Mouse (Mus musculus) forebrain, embryonic 16.5 days (tissue): ENCODE measurements around the gene Glo1. TPM values are rescaled to one million over a fixed set of nuclear protein-coding genes. Genes with fewer than 3 reads are reported as not detected.

Source experiments
- ATAC-seq: fragments of 200-750 bp; cut with Nextera tagmentation; 2 replicates; pipeline ENCODE4 v1.8.0; 2017; ENCODE audit warnings: mild to moderate bottlenecking, moderate library complexity
- H3K27ac ChIP-seq: fragments of 300-500 bp; sonication (generic); 2 replicates; pipeline ENCODE4 v1.5.1; 2014; ENCODE audit warnings: low read length, control low read depth
- H3K27me3 ChIP-seq: fragments of 300-500 bp; sonication (generic); replicated peaks from 2 replicates; pipeline ENCODE4 v1.6.1; 2014; ENCODE audit warnings: low read length; ENCODE audit not compliant: control insufficient read depth, insufficient read depth
- H3K36me3 ChIP-seq: fragments of 300-500 bp; sonication (generic); 2 replicates; pipeline ENCODE4 v1.6.1; 2014; ENCODE audit not compliant: control insufficient read depth, insufficient read depth
- H3K4me1 ChIP-seq: fragments of 300-500 bp; sonication (generic); replicated peaks from 2 replicates; pipeline ENCODE4 v1.6.1; 2014; ENCODE audit warnings: low read length; ENCODE audit not compliant: control insufficient read depth, insufficient read depth
- H3K4me2 ChIP-seq: fragments of 300-500 bp; sonication (generic); 2 replicates; pipeline ENCODE4 v1.6.1; 2014; ENCODE audit warnings: mild to moderate bottlenecking, low read length, control low read depth
- H3K4me3 ChIP-seq: fragments of 300-500 bp; sonication (generic); replicated peaks from 2 replicates; pipeline ENCODE4 v1.5.1; 2014; ENCODE audit warnings: mild to moderate bottlenecking, low read length, control low read depth
- H3K9ac ChIP-seq: fragments of 300-500 bp; sonication (generic); replicated peaks from 2 replicates; pipeline ENCODE4 v1.6.1; 2014; ENCODE audit warnings: low read depth, low read length, control low read depth
- H3K9me3 ChIP-seq: fragments of 300-500 bp; sonication (generic); 2 replicates; pipeline ENCODE4 v1.6.1; 2016; ENCODE audit warnings: low read length; ENCODE audit not compliant: control insufficient read depth
- WGBS: fragments of 180-500 bp; shearing (Covaris S2); extraction: QIAGEN DNeasy Blood & Tissue Kit; methylation state at CpG from one replicate; pipeline ENCODE4 v1.1.7; 2014; 5-methylcytosine and 5-hydroxymethylcytosine counted together
- polyA plus RNA-seq: library from polyadenylated mRNA; unstranded; fragments of >200 nt; fragmentation: Nextera tagmentation; extraction: Ambion mirVana; gene quantifications from 2 replicates; pipeline ENCODE4 v1.2.1, GENCODE M21; 2015

Glo1 gene
- polyA plus RNA-seq, 1 experiment from 2014 or later: 156 TPM

- Histone ChIP-seq H3K4me1 (no peaks in the 10 kb centered on the region), H3K36me3 (no peaks in the 10 kb centered on the region), H3K9ac (no peak overlapping the region), H3K9me3 (no peaks in the 10 kb centered on the region), H3K4me2 (no peak overlapping the region), H3K27me3 (no peaks in the 10 kb centered on the region), H3K4me3 (no peak overlapping the region), H3K27ac (no peak overlapping the region)
- WGBS: 84% methylated on average over 6 of the region's 6 CpGs
- ATAC-seq: no peak
These were observed 63.1 kb downstream of the Glo1 start for GRCm38 (mm10) chr17:30563484-30564075.

- no peaks in the 10 kb centered on the region for H3K27me3 ChIP-seq
- no peak overlapping the region for H3K4me2 ChIP-seq
- 81% methylated on average over 2 of the region's 2 CpGs for WGBS
- no peak for ATAC-seq
- H3K9ac ChIP-seq: no peak overlapping the region
- no peak overlapping the region for H3K4me3 ChIP-seq
- H3K27ac ChIP-seq: no peak overlapping the region
- H3K9me3 ChIP-seq: no peaks in the 10 kb centered on the region
- no peaks in the 10 kb centered on the region for H3K4me1 ChIP-seq
- no peaks in the 10 kb centered on the region for H3K36me3 ChIP-seq
These were observed 63.9 kb downstream of the Glo1 start for GRCm38 (mm10) chr17:30562770-30563169.

- H3K27me3 ChIP-seq: no peaks in the 10 kb centered on the region
- H3K9me3 ChIP-seq: no peaks in the 10 kb centered on the region
- 46% methylated on average over 3 of the region's 3 CpGs for WGBS
- no peaks in the 10 kb centered on the region for H3K4me1 ChIP-seq
- H3K27ac ChIP-seq: no peak overlapping the region
- no peak for ATAC-seq
- no peaks in the 10 kb centered on the region for H3K36me3 ChIP-seq
- H3K4me3 ChIP-seq: no peak overlapping the region
- no peak overlapping the region for H3K9ac ChIP-seq
- H3K4me2 ChIP-seq: no peak overlapping the region
These were observed 67.1 kb downstream of the Glo1 start for GRCm38 (mm10) chr17:30559536-30559935.

GRCm38 (mm10) chr17:30558623-30559022, 68.0 kb downstream of the Glo1 start:
- no peak overlapping the region for H3K27ac ChIP-seq
- no peaks in the 10 kb centered on the region for H3K9me3 ChIP-seq
- no peak overlapping the region for H3K4me3 ChIP-seq
- no peaks in the 10 kb centered on the region for H3K36me3 ChIP-seq
- no peaks in the 10 kb centered on the region for H3K27me3 ChIP-seq
- H3K4me1 ChIP-seq: no peaks in the 10 kb centered on the region
- H3K4me2 ChIP-seq: no peak overlapping the region
- no peak overlapping the region for H3K9ac ChIP-seq
- WGBS: 67% methylated on average over 2 of the region's 2 CpGs
- no peak for ATAC-seq

- 96% methylated on average over 3 of the region's 3 CpGs for WGBS
- no peak overlapping the region for H3K27ac ChIP-seq
- H3K27me3 ChIP-seq: no peaks in the 10 kb centered on the region
- no peaks in the 10 kb centered on the region for H3K9me3 ChIP-seq
- H3K36me3 ChIP-seq: no peaks in the 10 kb centered on the region
- ATAC-seq: no peak
- no peak overlapping the region for H3K4me3 ChIP-seq
- no peak overlapping the region for H3K9ac ChIP-seq
- no peaks in the 10 kb centered on the region for H3K4me1 ChIP-seq
- no peak overlapping the region for H3K4me2 ChIP-seq
These were observed 70.2 kb downstream of the Glo1 start for GRCm38 (mm10) chr17:30556512-30556911.

GRCm38 (mm10) chr17:30553027-30553937, 73.4 kb downstream of the Glo1 start:
- WGBS: 87% methylated on average over 4 of the region's 4 CpGs
- no peak for ATAC-seq
- H3K9me3 ChIP-seq: no peaks in the 10 kb centered on the region
- H3K4me1 ChIP-seq: no peaks in the 10 kb centered on the region
- no peak overlapping the region for H3K4me3 ChIP-seq
- H3K27me3 ChIP-seq: no peaks in the 10 kb centered on the region
- H3K27ac ChIP-seq: no peak overlapping the region
- H3K9ac ChIP-seq: no peak overlapping the region
- H3K36me3 ChIP-seq: no peaks in the 10 kb centered on the region
- H3K4me2 ChIP-seq: no peak overlapping the region

- no peaks in the 10 kb centered on the region for H3K27me3 ChIP-seq
- H3K4me1 ChIP-seq: no peaks in the 10 kb centered on the region
- H3K36me3 ChIP-seq: no peaks in the 10 kb centered on the region
- no peak for ATAC-seq
- no peak overlapping the region for H3K27ac ChIP-seq
- no peak overlapping the region for H3K9ac ChIP-seq
- no peaks in the 10 kb centered on the region for H3K9me3 ChIP-seq
- H3K4me3 ChIP-seq: no peak overlapping the region
- no peak overlapping the region for H3K4me2 ChIP-seq
- WGBS: 18% methylated on average over 1 of the region's 1 CpGs
These were observed 75.9 kb downstream of the Glo1 start for GRCm38 (mm10) chr17:30550774-30551107.

GRCm38 (mm10) chr17:30549899-30550773, 76.5 kb downstream of the Glo1 start:
- 55% methylated on average over 9 of the region's 9 CpGs for WGBS
- H3K9me3 ChIP-seq: no peaks in the 10 kb centered on the region
- ATAC-seq: no peak

GRCm38 (mm10) chr17:30539098-30539497, 87.6 kb downstream of the Glo1 start:
- Histone ChIP-seq H3K27me3 (no peaks in the 10 kb centered on the region), H3K27ac (no peak overlapping the region), H3K9ac (no peak overlapping the region), H3K9me3 (no peaks in the 10 kb centered on the region), H3K4me2 (no peak overlapping the region), H3K36me3 (no peaks in the 10 kb centered on the region), H3K4me1 (peaks cover 6% of the 10 kb centered on the region), H3K4me3 (no peak overlapping the region)
- WGBS: 45% methylated on average over 8 of the region's 8 CpGs
- no peak for ATAC-seq

More at GRCm38 (mm10) chr17:30549899-30550773, 76.5 kb downstream of the Glo1 start:
- no peaks in the 10 kb centered on the region for H3K27me3 ChIP-seq
- H3K4me1 ChIP-seq: no peaks in the 10 kb centered on the region
- no peak overlapping the region for H3K27ac ChIP-seq
- no peak overlapping the region for H3K9ac ChIP-seq
- no peak overlapping the region for H3K4me3 ChIP-seq
- H3K36me3 ChIP-seq: no peaks in the 10 kb centered on the region
- no peak overlapping the region for H3K4me2 ChIP-seq
